Mouse (Mus musculus) midbrain, embryonic 16.5 days (tissue): ENCODE results near the gene Tubgcp2. TPM values are rescaled to one million over a fixed set of nuclear protein-coding genes. Genes with fewer than 3 reads are reported as not detected.

ENCODE experiments used
- ATAC-seq: fragments of 200-750 bp; cut with Nextera tagmentation; 2 replicates; pipeline ENCODE4 v1.8.0; 2017; ENCODE audit warnings: moderate TSS enrichment
- H3K27ac ChIP-seq: fragments of 300-500 bp; sonication (generic); 2 replicates; pipeline ENCODE4 v1.5.1; 2014; ENCODE audit warnings: mild to moderate bottlenecking, low read length, mixed read lengths
- H3K27me3 ChIP-seq: fragments of 300-500 bp; sonication (generic); 2 replicates; pipeline ENCODE4 v1.6.1; 2014; ENCODE audit warnings: low read depth, low read length, mixed read lengths; ENCODE audit not compliant: control insufficient read depth, insufficient read depth
- H3K36me3 ChIP-seq: fragments of 300-500 bp; sonication (generic); 2 replicates; pipeline ENCODE4 v1.6.1; 2014; ENCODE audit warnings: mild to moderate bottlenecking, low read length, moderate library complexity, mixed read lengths; ENCODE audit not compliant: control insufficient read depth, insufficient read depth
- H3K4me1 ChIP-seq: fragments of 300-500 bp; sonication (generic); 2 replicates; pipeline ENCODE4 v1.6.1; 2014; ENCODE audit warnings: mild to moderate bottlenecking, low read length, mixed read lengths; ENCODE audit not compliant: control insufficient read depth, insufficient read depth
- H3K4me2 ChIP-seq: fragments of 300-500 bp; sonication (generic); 2 replicates; pipeline ENCODE4 v1.6.1; 2014; ENCODE audit warnings: mild to moderate bottlenecking, low read length, mixed read lengths
- H3K4me3 ChIP-seq: fragments of 300-500 bp; sonication (generic); 2 replicates; pipeline ENCODE4 v1.5.1; 2014; ENCODE audit warnings: low read depth, mild to moderate bottlenecking, low read length, moderate library complexity, mixed read lengths
- H3K9ac ChIP-seq: fragments of 300-500 bp; sonication (generic); 2 replicates; pipeline ENCODE4 v1.6.1; 2014; ENCODE audit warnings: low read depth, low read length, mixed read lengths
- H3K9me3 ChIP-seq: fragments of 300-500 bp; sonication (generic); replicated peaks from 2 replicates; pipeline ENCODE4 v1.6.1; 2014; ENCODE audit warnings: mild to moderate bottlenecking, low read length, mixed read lengths; ENCODE audit not compliant: control insufficient read depth, poor library complexity, severe bottlenecking
- WGBS: fragments of 180-500 bp; shearing (Covaris S2); extraction: QIAGEN DNeasy Blood & Tissue Kit; methylation state at CpG from one replicate; pipeline ENCODE4 v1.1.7; 2014; 5-methylcytosine and 5-hydroxymethylcytosine counted together
- polyA plus RNA-seq: library from polyadenylated mRNA; unstranded; fragments of >200 nt; fragmentation: Nextera tagmentation; extraction: Ambion mirVana; gene quantifications from 2 replicates; pipeline ENCODE4 v1.2.1, GENCODE M21; 2015

Tubgcp2 gene
- polyA plus RNA-seq, 1 experiment from 2014 or later, result 58.0 TPM

GRCm38 (mm10) chr7:139975471-139975870 lies 61.0 kb downstream of the Tubgcp2 start:
- Histone ChIP-seq H3K9me3 (no peaks in the 10 kb centered on the region), H3K4me3 (no peak overlapping the region), H3K9ac (no peak overlapping the region), H3K27ac (no peak overlapping the region), H3K4me1 (peaks cover 4% of the 10 kb centered on the region; the same call in 1 of the 2 replicates), H3K27me3 (no peaks in the 10 kb centered on the region), H3K36me3 (no peaks in the 10 kb centered on the region), H3K4me2 (no peak overlapping the region)
- 57% methylated on average over 5 of the region's 5 CpGs for WGBS
- no peak for ATAC-seq

GRCm38 (mm10) chr7:139974307-139974706 lies 62.2 kb downstream of the Tubgcp2 start:
- H3K9ac ChIP-seq, result no peak overlapping the region
- no peak for ATAC-seq
- no peaks in the 10 kb centered on the region for H3K27me3 ChIP-seq
- peaks cover 4% of the 10 kb centered on the region; the same call in 1 of the 2 replicates for H3K4me1 ChIP-seq
- H3K4me2 ChIP-seq, result no peak overlapping the region
- no peak overlapping the region for H3K27ac ChIP-seq
- H3K36me3 ChIP-seq, result no peaks in the 10 kb centered on the region
- H3K4me3 ChIP-seq, result no peak overlapping the region
- 91% methylated on average over 10 of the region's 10 CpGs for WGBS
- H3K9me3 ChIP-seq, result no peaks in the 10 kb centered on the region

- no peaks in the 10 kb centered on the region for H3K9me3 ChIP-seq
- no peak overlapping the region for H3K27ac ChIP-seq
- no peaks in the 10 kb centered on the region for H3K36me3 ChIP-seq
- H3K4me3 ChIP-seq, result no peak overlapping the region
- ATAC-seq, result no peak
- H3K4me2 ChIP-seq, result no peak overlapping the region
- H3K9ac ChIP-seq, result no peak overlapping the region
- H3K4me1 ChIP-seq, result no peaks in the 10 kb centered on the region
- H3K27me3 ChIP-seq, result no peaks in the 10 kb centered on the region
Measured at GRCm38 (mm10) chr7:139972923-139973331, 63.5 kb downstream of the Tubgcp2 start.

GRCm38 (mm10) chr7:139971436-139971835 lies 65.0 kb downstream of the Tubgcp2 start:
- H3K4me2 ChIP-seq, result no peak overlapping the region
- H3K4me1 ChIP-seq, result no peaks in the 10 kb centered on the region
- no peaks in the 10 kb centered on the region for H3K9me3 ChIP-seq
- WGBS, result 75% methylated on average over 6 of the region's 6 CpGs
- H3K9ac ChIP-seq, result no peak overlapping the region
- H3K4me3 ChIP-seq, result no peak overlapping the region
- no peaks in the 10 kb centered on the region for H3K36me3 ChIP-seq
- no peak overlapping the region for H3K27ac ChIP-seq
- no peaks in the 10 kb centered on the region for H3K27me3 ChIP-seq
- ATAC-seq, result no peak

GRCm38 (mm10) chr7:139970979-139971378 lies 65.5 kb downstream of the Tubgcp2 start:
- Histone ChIP-seq H3K27me3 (no peaks in the 10 kb centered on the region), H3K9ac (no peak overlapping the region), H3K4me1 (no peaks in the 10 kb centered on the region), H3K27ac (no peak overlapping the region), H3K9me3 (no peaks in the 10 kb centered on the region), H3K36me3 (no peaks in the 10 kb centered on the region), H3K4me2 (no peak overlapping the region), H3K4me3 (no peak overlapping the region)
- 87% methylated on average over 5 of the region's 5 CpGs for WGBS
- no peak for ATAC-seq

- H3K4me2 ChIP-seq, result no peak overlapping the region
- 87% methylated on average over 10 of the region's 10 CpGs for whole genome bisulfite sequencing
- H3K4me1 ChIP-seq, result no peaks in the 10 kb centered on the region
- no peak overlapping the region for H3K9ac ChIP-seq
- no peaks in the 10 kb centered on the region for H3K9me3 ChIP-seq
- H3K27ac ChIP-seq, result no peak overlapping the region
- no peaks in the 10 kb centered on the region for H3K36me3 ChIP-seq
- no peaks in the 10 kb centered on the region for H3K27me3 ChIP-seq
- no peak for ATAC-seq
- H3K4me3 ChIP-seq, result no peak overlapping the region
Measured at GRCm38 (mm10) chr7:139970216-139970919, 66.1 kb downstream of the Tubgcp2 start.

- H3K4me1 ChIP-seq, result no peaks in the 10 kb centered on the region
- 32% methylated on average over 10 of the region's 10 CpGs for WGBS
- no peaks in the 10 kb centered on the region for H3K36me3 ChIP-seq
- H3K27ac ChIP-seq, result no peak overlapping the region
- H3K4me2 ChIP-seq, result no peak overlapping the region
- no peak for ATAC-seq
- H3K4me3 ChIP-seq, result no peak overlapping the region
- no peak overlapping the region for H3K9ac ChIP-seq
- no peaks in the 10 kb centered on the region for H3K9me3 ChIP-seq
- H3K27me3 ChIP-seq, result no peaks in the 10 kb centered on the region
Measured at GRCm38 (mm10) chr7:139969348-139970130, 66.9 kb downstream of the Tubgcp2 start.

- Histone ChIP-seq H3K36me3 (no peaks in the 10 kb centered on the region), H3K9ac (no peak overlapping the region), H3K4me2 (no peak overlapping the region), H3K4me3 (no peak overlapping the region), H3K27me3 (no peaks in the 10 kb centered on the region), H3K9me3 (no peaks in the 10 kb centered on the region), H3K27ac (no peak overlapping the region), H3K4me1 (no peaks in the 10 kb centered on the region)
- WGBS, result 49% methylated on average over 5 of the region's 5 CpGs
- ATAC-seq, result no peak
Measured at GRCm38 (mm10) chr7:139968428-139968827, 68.0 kb downstream of the Tubgcp2 start.

- Histone ChIP-seq H3K4me2 (no peak overlapping the region), H3K27me3 (no peaks in the 10 kb centered on the region)
- 4% methylated on average over 4 of the region's 4 CpGs for WGBS
Measured at GRCm38 (mm10) chr7:139967175-139967574, 69.3 kb downstream of the Tubgcp2 start.

More at GRCm38 (mm10) chr7:139967175-139967574, 69.3 kb downstream of the Tubgcp2 start:
- H3K9ac ChIP-seq, result no peak overlapping the region
- H3K4me3 ChIP-seq, result no peak overlapping the region
- H3K27ac ChIP-seq, result no peak overlapping the region
- no peaks in the 10 kb centered on the region for H3K4me1 ChIP-seq
- H3K9me3 ChIP-seq, result no peaks in the 10 kb centered on the region
- no peaks in the 10 kb centered on the region for H3K36me3 ChIP-seq
- no peak for ATAC-seq
